Mouse (Mus musculus) hindbrain, embryonic 14.5 days (tissue): ENCODE measurements around the gene Orc2. TPM values are rescaled to one million over a fixed set of nuclear protein-coding genes. Genes with fewer than 3 reads are reported as not detected.

Experiments used
- ATAC-seq: fragments of 200-750 bp; cut with Nextera tagmentation; 2 replicates; pipeline ENCODE4 v1.8.0; 2017; ENCODE audit warnings: moderate number of reproducible peaks, mild to moderate bottlenecking, moderate TSS enrichment, moderate library complexity; ENCODE audit not compliant: low FRiP score
- DNase-seq: peaks from one replicate; pipeline ENCODE4 v3.0.0-alpha.2; 2015; ENCODE audit warnings: low spot score
- H3K27ac ChIP-seq: fragments of 300-500 bp; sonication (generic); 2 replicates; pipeline ENCODE4 v1.5.1; 2014; ENCODE audit warnings: mild to moderate bottlenecking, moderate library complexity
- H3K27me3 ChIP-seq: fragments of 300-500 bp; sonication (generic); 2 replicates; pipeline ENCODE4 v1.6.1; 2014; ENCODE audit warnings: mild to moderate bottlenecking, low read length, mixed read lengths; ENCODE audit not compliant: control insufficient read depth, insufficient read depth
- H3K36me3 ChIP-seq: fragments of 300-500 bp; sonication (generic); replicated peaks from 2 replicates; pipeline ENCODE4 v1.6.1; 2014; ENCODE audit not compliant: control insufficient read depth, insufficient read depth
- H3K4me1 ChIP-seq: fragments of 300-500 bp; sonication (generic); replicated peaks from 2 replicates; pipeline ENCODE4 v1.6.1; 2014; ENCODE audit warnings: antibody characterized with exemption, low read length, mixed read lengths; ENCODE audit not compliant: control insufficient read depth, insufficient read depth
- H3K4me2 ChIP-seq: fragments of 300-500 bp; sonication (generic); replicated peaks from 2 replicates; pipeline ENCODE4 v1.6.1; 2014; ENCODE audit warnings: mild to moderate bottlenecking, moderate library complexity
- H3K4me3 ChIP-seq: fragments of 300-500 bp; sonication (generic); replicated peaks from 2 replicates; pipeline ENCODE4 v1.5.1; 2014; ENCODE audit warnings: mild to moderate bottlenecking, low read length
- H3K9ac ChIP-seq: fragments of 300-500 bp; sonication (generic); 2 replicates; pipeline ENCODE4 v1.6.1; 2014
- H3K9me3 ChIP-seq: fragments of 300-500 bp; sonication (generic); 2 replicates; pipeline ENCODE4 v1.6.1; 2016; ENCODE audit warnings: low read length; ENCODE audit not compliant: control insufficient read depth
- WGBS: fragments of 180-500 bp; shearing (Covaris S2); extraction: QIAGEN DNeasy Blood & Tissue Kit; methylation state at CpG from one replicate; pipeline ENCODE4 v1.1.7; 2014; 5-methylcytosine and 5-hydroxymethylcytosine counted together
- polyA plus RNA-seq: library from polyadenylated mRNA; unstranded; fragments of >200 nt; fragmentation: Nextera tagmentation; extraction: Ambion mirVana; gene quantifications from 2 replicates; pipeline ENCODE4 v1.2.1, GENCODE M21; 2014

Orc2 gene
- polyA plus RNA-seq, 1 experiment from 2014 or later = 21.5 TPM

DNA sequence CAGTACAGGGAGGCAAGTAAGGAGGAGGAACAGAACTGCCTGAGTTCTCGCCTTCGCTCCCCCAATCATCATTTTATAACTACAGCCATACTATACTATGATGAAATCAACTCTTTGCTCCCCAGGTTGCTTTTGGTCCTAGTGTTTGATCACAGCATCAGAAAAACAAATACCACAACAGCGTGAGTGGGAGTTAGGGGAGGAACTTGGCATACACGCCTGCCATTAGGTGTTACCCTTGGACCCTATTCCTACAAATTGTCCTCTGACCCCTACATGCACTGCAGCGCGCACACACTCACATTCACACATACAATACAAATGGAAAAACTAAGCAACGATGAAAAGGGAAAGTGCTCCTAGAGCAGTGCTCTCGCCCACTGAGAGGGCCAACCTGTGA lies 29.2 kb downstream of the Orc2 start:
- no peak overlapping the region for H3K4me3 ChIP-seq
- no peak overlapping the region for H3K4me2 ChIP-seq
- no peak for ATAC-seq
- H3K27me3 ChIP-seq = no peaks in the 10 kb centered on the region
- no peak for DNase-seq
- H3K4me1 ChIP-seq = no peaks in the 10 kb centered on the region
- no peaks in the 10 kb centered on the region for H3K9me3 ChIP-seq
- 99% methylated on average over 8 of the region's 8 CpGs for WGBS
- peaks cover 94% of the 10 kb centered on the region for H3K36me3 ChIP-seq
- H3K9ac ChIP-seq = no peak overlapping the region
- H3K27ac ChIP-seq = no peak overlapping the region

DNA sequence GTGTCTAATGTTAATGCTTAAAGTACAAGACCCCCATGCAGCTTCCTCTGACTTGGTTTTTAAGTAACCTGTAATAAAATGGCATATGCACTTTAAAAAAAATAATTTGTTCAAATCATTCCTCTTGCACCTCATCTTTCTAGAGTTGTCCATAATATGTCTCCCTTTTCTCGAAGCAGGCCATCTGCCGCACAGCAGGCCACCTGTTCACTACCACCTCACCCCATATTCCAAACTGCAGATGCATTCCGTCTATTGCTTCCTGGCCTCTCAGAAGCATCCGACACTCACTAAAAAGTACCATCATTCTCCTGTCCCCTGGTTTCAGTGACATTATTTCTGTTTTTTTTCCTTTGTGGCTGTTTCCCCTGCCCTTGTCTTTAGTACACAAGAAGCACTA lies 39.3 kb downstream of the Orc2 start:
- no peak overlapping the region for H3K27ac ChIP-seq
- WGBS = 94% methylated on average over 4 of the region's 4 CpGs
- H3K27me3 ChIP-seq = no peaks in the 10 kb centered on the region
- no peaks in the 10 kb centered on the region for H3K9me3 ChIP-seq
- H3K9ac ChIP-seq = no peak overlapping the region
- ATAC-seq (no peak), DNase-seq (no peak)
- H3K4me2 ChIP-seq = no peak overlapping the region
- no peaks in the 10 kb centered on the region for H3K4me1 ChIP-seq
- H3K36me3 ChIP-seq = peaks cover 85% of the 10 kb centered on the region
- no peak overlapping the region for H3K4me3 ChIP-seq

DNA sequence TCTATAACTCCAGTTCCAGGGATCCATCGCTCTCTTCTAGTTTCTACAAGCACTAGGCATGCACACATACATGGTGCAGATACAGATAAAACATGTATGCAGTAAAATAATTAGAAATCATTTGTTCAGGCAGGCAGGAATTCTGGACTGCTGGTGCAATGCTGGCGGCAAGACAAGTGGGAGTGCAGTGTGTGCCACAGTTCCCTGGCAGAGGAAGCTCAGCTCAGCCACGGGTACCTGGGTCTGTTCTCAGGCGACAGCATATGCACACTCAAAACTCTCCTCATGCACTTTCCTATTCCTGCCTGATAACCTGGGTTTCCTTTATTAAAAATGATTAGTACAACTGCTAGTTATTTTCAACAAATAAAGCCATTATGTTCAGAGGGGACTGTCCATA lies 39.9 kb downstream of the Orc2 start:
- Histone ChIP-seq H3K4me3 (no peak overlapping the region), H3K9ac (no peak overlapping the region), H3K9me3 (no peaks in the 10 kb centered on the region), H3K27me3 (no peaks in the 10 kb centered on the region), H3K27ac (no peak overlapping the region), H3K4me1 (no peaks in the 10 kb centered on the region), H3K36me3 (peaks cover 85% of the 10 kb centered on the region), H3K4me2 (no peak overlapping the region)
- 93% methylated on average over 4 of the region's 4 CpGs for WGBS
- ATAC-seq = no peak
- no peak for DNase-seq

DNA sequence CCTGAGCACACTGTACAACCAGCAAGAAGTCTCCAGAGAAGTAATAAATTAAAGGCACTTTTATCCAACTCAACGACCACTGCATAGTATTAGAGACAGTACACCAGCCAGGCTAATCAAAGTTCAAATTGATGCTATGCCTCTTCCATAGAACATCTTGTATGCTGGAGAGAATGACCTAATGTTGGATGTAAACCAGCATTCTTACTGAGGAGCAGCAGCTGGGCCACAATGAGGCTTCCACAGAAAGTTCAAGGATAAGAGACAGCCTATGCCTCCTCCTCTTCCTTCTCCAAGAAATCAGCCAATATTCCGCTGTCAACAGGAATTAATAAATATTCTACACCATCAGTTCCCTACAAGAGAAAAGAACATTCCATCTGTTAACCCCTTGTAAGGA lies 41.0 kb downstream of the Orc2 start:
- no peak for ATAC-seq
- 89% methylated on average over 2 of the region's 2 CpGs for WGBS
- H3K9ac ChIP-seq = no peak overlapping the region
- H3K36me3 ChIP-seq = peaks cover 85% of the 10 kb centered on the region
- no peak overlapping the region for H3K4me3 ChIP-seq
- no peaks in the 10 kb centered on the region for H3K4me1 ChIP-seq
- no peaks in the 10 kb centered on the region for H3K9me3 ChIP-seq
- H3K27me3 ChIP-seq = no peaks in the 10 kb centered on the region
- H3K4me2 ChIP-seq = no peak overlapping the region
- no peak for DNase-seq
- H3K27ac ChIP-seq = no peak overlapping the region

DNA sequence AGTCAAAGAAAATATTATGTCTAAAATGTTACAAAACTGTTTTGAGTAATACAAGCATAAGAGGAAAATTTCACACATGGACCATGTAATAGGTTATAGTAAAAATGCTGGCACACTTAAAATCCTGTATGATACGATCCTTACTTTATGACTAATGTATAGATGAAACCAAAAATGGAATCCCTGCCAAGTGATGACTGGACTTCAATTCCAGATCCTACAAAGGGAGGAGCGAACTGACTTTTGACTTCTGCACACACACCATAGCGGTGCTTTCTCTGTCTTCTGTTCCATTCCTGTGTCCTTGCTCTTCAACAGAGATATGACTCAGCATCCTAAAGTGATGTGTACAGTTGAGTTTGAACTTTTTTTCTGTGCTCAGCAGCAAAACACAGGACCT lies 44.3 kb downstream of the Orc2 start:
- no peaks in the 10 kb centered on the region for H3K9me3 ChIP-seq
- H3K4me3 ChIP-seq = no peak overlapping the region
- peaks cover 98% of the 10 kb centered on the region for H3K36me3 ChIP-seq

DNA sequence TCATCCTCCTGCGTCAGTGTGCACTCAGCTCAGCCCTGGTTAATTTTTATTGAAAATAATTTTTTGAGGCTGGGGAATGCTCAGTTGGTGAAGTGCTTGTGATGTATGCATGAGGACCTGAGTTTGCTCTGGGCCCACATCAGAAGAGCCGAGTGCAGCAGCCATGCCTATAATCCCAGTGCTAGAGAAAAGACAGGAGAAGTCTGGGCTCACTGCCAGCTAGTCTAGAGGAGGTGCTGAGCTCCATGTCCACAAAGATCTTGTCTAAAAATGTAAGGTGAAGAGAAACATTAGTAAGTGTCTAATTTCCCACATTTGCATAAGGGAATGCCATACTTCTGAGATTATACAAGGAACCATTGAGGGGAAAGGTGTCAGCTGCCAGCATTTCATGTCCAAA lies 46.0 kb downstream of the Orc2 start:
- Histone ChIP-seq H3K9me3 (no peaks in the 10 kb centered on the region), H3K27me3 (no peaks in the 10 kb centered on the region), H3K4me3 (no peak overlapping the region), H3K9ac (no peak overlapping the region), H3K4me1 (no peaks in the 10 kb centered on the region), H3K4me2 (no peak overlapping the region), H3K36me3 (peaks cover 98% of the 10 kb centered on the region), H3K27ac (no peak overlapping the region)
- DNase-seq (no peak), ATAC-seq (no peak)
- WGBS = 84% methylated on average over 2 of the region's 2 CpGs

More for the DNA sequence above, 44.3 kb downstream of the Orc2 start:
- no peaks in the 10 kb centered on the region for H3K27me3 ChIP-seq
- H3K27ac ChIP-seq = no peak overlapping the region
- WGBS = 100% methylated on average over 3 of the region's 3 CpGs
- no peak overlapping the region for H3K9ac ChIP-seq
- ATAC-seq = no peak
- no peaks in the 10 kb centered on the region for H3K4me1 ChIP-seq
- DNase-seq = no peak
- H3K4me2 ChIP-seq = no peak overlapping the region

DNA sequence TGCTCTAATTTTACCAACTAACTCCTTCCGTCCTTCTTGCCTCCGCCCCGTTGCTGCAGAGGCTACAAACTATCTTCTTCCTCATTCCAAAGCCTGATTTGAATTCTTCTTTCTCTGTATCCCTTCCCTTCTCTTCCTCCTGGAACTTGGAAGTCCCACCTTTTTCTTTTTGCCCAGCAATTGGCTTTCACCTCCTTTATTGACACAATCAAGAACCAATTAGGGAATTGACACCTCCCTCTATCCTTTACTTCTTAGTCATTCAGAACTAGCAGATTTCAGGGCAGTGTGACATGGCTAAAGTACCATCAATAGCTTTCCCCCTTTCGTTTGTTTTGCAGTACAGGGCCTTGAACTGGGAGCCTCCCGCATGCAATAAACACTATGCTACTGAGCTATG lies 46.7 kb downstream of the Orc2 start:
- H3K4me1 ChIP-seq = no peaks in the 10 kb centered on the region
- H3K27ac ChIP-seq = no peak overlapping the region
- no peaks in the 10 kb centered on the region for H3K9me3 ChIP-seq
- no peak for DNase-seq
- H3K9ac ChIP-seq = no peak overlapping the region
- no peak overlapping the region for H3K4me3 ChIP-seq
- H3K4me2 ChIP-seq = no peak overlapping the region
- no peak for ATAC-seq
- peaks cover 98% of the 10 kb centered on the region for H3K36me3 ChIP-seq
- H3K27me3 ChIP-seq = no peaks in the 10 kb centered on the region
- 95% methylated on average over 5 of the region's 5 CpGs for WGBS

DNA sequence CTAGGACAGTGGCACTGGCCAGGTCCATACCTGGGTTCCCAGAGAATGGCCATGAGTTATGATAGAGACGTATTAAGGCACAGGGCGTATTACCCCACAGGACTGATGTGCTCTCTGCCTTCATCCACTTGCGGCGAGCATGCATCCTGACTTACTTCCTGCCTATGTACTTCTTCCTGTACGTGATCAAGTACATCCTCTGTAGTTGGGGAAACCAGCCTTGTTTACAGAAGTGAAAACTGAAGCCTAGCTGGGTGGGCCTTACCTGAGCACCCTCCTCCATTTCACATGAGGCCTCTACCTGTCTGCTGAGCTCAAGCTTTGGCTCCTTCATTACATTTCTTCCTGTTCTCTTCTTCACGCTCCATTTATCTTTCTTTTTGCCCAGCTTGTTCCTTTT lies 50.6 kb downstream of the Orc2 start:
- H3K4me1 ChIP-seq = no peaks in the 10 kb centered on the region
- no peak for ATAC-seq
- DNase-seq = no peak
- no peak overlapping the region for H3K4me2 ChIP-seq
- 93% methylated on average over 6 of the region's 6 CpGs for WGBS
- H3K27me3 ChIP-seq = no peaks in the 10 kb centered on the region
- H3K4me3 ChIP-seq = no peak overlapping the region
- no peaks in the 10 kb centered on the region for H3K9me3 ChIP-seq
- H3K36me3 ChIP-seq = peaks cover 93% of the 10 kb centered on the region
- no peak overlapping the region for H3K9ac ChIP-seq
- H3K27ac ChIP-seq = no peak overlapping the region

DNA sequence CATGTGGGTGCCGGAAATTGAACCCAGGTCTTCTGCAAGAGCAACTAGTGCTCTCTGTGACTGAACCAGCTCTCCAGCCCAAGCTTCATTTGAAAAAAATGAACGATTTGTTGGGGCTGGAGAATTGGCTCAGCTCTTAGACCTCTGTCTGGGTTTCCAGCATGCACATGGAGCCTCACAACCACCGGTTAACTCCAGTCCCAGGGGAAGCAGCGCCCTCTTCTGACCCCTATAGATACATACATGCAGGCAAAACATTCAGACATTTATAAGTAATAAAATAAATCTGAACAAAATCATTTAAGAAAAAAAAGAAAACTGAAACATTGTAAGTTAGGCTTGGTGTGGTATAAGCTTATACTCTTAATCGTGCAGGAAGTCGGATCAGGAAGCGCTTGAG lies 56.5 kb downstream of the Orc2 start:
- DNase-seq (no peak), ATAC-seq (no peak)
- H3K36me3 ChIP-seq = peaks cover 38% of the 10 kb centered on the region
- no peak overlapping the region for H3K9ac ChIP-seq
- no peaks in the 10 kb centered on the region for H3K27me3 ChIP-seq
- WGBS = 91% methylated on average over 7 of the region's 7 CpGs
- no peak overlapping the region for H3K27ac ChIP-seq
- H3K4me1 ChIP-seq = peaks cover 17% of the 10 kb centered on the region
- H3K4me2 ChIP-seq = no peak overlapping the region
- no peaks in the 10 kb centered on the region for H3K9me3 ChIP-seq
- H3K4me3 ChIP-seq = no peak overlapping the region

DNA sequence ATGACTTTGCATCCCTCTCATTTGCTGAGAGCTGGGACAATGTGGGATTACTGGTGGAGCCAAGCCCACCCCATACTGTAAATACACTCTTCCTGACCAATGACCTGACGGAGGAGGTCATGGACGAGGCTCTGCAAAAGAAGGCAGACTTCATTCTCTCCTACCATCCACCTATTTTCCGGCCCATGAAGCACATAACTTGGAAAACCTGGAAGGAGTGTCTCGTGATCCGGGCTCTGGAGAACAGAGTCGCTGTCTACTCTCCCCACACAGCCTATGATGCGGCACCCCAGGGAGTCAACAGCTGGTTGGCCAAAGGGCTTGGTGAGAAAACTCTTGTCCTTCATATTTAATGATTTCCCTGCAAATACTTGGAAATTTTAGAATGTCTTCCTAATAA lies 57.1 kb downstream of the Orc2 start:
- 92% methylated on average over 7 of the region's 7 CpGs for WGBS

More for the DNA sequence above, 57.1 kb downstream of the Orc2 start:
- H3K27me3 ChIP-seq = no peaks in the 10 kb centered on the region
- no peak for DNase-seq
- H3K4me1 ChIP-seq = peaks cover 17% of the 10 kb centered on the region
- no peak overlapping the region for H3K4me3 ChIP-seq
- no peak overlapping the region for H3K4me2 ChIP-seq
- ATAC-seq = no peak
- no peak overlapping the region for H3K27ac ChIP-seq
- H3K9ac ChIP-seq = no peak overlapping the region
- peaks cover 31% of the 10 kb centered on the region for H3K36me3 ChIP-seq
- no peaks in the 10 kb centered on the region for H3K9me3 ChIP-seq
